Mouse (Mus musculus): Measurements from ENCODE around the gene Irx3. TPM values are rescaled to one million over a fixed set of nuclear protein-coding genes. Genes with fewer than 3 reads are reported as not detected.

Gene Irx3
- 1 to 10 TPM; 5.7 to 6.3 TPM for total RNA-seq (2021)
- long read RNA-seq, experiment 1, transcript Irx3-202 (4 exons, 2,748 nt) = major isoform, 12 of 16 reads
- long read RNA-seq, experiment 1, partial matches to known transcripts = 1 of 16 reads
- long read RNA-seq, experiment 1, other reads (novel, unspliced or antisense) = 1 of 16 reads
- long read RNA-seq, experiment 2, transcript Irx3-202 (4 exons, 2,748 nt) = major isoform, 13 of 17 reads
- long read RNA-seq, experiment 2, partial matches to known transcripts = 4 of 17 reads
- long read RNA-seq, experiment 2, other reads (novel, unspliced or antisense) = 0 of 17 reads

DNA sequence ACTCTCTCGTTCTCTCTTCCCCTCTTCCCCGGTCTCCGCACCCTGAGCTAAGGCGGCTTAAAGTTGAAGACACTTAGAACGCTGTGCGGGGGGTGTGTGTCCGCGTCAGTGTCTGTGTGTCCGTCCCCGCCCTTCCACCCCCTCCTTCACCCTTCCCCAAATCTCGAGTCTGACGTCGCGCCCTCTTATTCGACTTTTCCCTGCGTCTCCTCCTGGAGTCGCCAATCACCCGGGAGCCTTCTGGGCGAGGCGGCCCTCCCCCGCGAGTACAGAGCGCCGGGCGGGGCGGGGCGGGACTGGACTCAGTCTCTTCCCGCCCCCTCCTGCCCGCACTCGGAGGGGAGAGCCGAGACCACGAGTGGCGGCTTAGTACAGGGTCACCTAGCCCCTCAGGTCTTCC, at the start of gene Irx3:
TSS of gene Irx3 (minus strand) at position 229 of the 400 bp plus-strand sequence.
- DNase-seq = peak; percentile 84

DNA sequence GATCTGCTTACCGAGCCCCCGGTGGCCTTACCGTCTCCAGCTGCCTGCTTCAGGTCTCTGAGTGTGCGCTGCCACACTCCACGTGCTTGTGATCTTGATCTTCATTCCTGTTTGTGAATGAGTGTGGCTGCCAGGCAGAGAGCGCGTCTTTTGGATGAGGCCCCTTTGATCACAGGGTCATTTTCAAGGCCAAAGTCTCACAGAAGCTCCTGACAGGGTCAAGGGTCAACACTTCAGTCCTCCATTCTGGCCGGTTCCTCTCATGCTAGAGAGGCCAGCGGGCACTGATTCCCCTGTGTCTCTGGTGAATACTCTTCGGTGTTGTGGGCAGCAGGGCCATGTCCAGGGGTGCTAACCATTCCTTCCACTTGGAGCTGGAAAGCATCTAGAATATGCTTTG, 49.5 kb upstream of the Irx3 start:
- DNase-seq = no peak

DNA sequence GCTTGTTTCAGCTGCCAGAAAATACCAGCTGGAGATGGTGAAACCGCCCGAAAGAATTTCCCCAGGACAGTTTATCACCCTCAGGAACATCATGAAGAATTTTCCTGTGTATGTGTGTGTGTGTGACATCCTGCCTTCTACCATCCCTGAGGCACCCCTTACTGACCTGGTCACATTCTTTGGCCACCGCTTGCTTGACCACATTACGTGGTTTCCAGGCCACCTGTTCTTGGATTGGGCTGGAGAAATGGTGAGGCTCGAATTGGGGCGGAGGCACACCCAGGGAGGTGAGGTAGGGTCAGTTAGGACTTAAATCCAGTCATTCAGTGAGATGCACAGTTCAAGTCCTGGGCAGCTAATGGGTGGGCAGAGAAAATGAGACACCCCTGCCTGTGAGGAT, 48.1 kb upstream of the Irx3 start:
- no peak for DNase-seq

DNA sequence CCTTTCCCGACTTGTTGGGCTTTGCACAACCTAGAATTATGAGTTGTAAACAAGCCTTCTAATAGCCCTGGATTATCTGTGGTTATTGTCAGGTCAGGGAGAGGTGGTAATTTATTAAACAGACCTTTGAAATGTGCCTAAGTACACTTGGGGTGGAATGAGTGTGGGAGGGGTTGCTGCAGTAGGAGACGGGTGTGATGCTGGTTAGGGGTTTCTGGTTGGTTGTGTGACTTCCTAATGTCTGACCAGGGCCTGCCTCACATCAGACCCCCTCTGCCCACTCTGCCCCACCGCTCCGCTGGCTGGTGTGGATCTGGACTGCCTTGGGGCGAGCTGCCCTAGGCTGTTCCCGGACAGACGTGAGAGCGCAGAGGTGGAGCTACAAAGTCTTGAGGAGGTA, 47.7 kb upstream of the Irx3 start:
- no peak for DNase-seq

DNA sequence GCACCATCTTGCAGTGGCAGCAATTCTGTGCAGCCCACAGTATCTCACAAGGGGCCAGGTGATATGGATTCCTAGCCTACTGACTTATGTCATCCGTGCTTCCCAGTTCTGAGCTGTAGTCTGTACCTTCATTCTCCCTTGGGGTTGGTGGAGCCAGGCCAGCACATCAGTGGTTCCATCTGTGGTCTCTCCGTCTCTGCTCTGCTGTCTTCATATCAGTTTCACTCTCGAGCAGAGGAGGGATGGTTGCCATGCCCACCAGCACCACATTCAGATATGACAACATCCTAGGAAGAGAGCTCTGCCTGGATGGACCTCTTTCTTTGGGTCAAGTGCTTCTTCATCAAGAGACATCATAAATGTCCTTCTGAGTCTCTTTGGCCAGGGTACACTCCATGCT, 43.8 kb upstream of the Irx3 start:
- DNase-seq = no peak

DNA sequence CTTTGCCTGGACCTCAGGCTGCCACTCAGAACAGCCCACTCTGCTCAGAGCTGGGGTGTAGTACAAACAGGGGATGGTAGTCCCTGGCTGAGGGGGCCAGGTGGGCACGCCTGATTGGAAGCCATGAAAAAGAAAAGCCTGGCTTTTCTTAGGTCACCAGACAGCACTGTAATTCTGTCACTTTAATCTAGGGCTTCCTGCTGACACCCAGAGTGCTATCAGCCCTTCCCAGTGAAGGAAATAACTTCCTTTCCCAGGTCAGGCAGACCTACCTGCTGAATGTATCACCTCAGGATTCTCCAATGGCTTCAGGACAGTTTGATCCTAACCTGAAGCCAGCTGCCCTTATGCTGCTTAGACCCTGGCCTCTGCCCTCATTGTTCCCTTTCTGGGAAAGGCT, 35.3 kb upstream of the Irx3 start:
- DNase-seq = no peak

DNA sequence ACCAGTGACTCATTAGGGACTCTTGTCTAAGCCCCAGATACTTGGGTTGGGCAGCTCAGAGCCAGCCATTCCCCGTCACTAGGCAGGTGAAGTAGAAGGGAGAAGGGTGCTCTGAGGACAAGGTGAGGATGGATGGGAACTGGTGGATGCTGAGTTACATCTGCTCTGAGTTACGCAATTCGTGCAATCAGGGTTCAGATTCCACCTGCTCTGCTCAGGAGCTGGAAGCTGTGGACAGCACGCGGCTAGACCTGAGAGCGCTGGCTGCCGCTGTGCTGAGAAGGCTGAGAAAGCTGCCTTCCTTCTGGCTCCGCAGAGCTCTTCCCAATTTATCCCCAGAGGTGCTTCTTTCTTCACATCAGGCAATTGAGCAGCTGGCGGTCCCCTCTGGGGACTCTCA, 34.8 kb upstream of the Irx3 start:
- no peak for DNase-seq

DNA sequence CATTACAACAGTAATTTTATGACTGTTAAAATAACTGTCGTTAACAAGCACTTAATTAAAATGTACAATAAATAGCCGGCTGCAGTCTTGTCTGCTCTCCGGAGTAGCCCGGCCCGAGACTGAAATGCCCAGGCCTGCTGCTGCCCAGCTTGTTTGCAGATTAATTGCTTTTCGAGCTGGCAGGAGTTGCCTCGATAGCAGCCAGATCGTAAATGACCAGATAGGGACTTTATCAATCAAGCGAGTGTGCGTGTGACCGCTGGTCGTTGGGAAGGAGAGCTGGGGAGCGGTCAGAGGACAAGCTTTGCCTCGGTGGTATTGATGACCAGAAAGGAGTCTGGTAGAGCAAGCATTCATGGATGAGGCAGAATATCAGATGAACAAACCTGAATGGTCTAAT, 25.8 kb upstream of the Irx3 start:
- no peak for DNase-seq

DNA sequence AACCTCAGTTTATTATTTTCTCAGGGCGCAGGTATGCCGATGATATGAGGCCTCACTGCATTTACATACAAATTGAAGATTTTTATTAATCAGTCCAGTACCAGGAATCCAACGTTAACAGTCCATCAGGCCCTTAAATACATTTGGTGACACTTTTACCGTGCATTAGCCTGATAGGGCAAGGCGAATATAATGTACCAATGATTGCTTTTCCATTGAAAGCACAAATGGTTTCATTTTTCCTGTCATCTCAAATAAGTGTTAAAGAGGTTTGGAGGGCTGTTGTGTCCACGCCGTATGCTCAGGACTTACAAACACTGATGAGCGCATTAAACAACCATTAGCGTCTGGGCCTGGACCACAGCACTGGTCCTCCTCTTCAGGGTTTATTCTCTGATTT, 25.3 kb upstream of the Irx3 start:
- DNase-seq = no peak

DNA sequence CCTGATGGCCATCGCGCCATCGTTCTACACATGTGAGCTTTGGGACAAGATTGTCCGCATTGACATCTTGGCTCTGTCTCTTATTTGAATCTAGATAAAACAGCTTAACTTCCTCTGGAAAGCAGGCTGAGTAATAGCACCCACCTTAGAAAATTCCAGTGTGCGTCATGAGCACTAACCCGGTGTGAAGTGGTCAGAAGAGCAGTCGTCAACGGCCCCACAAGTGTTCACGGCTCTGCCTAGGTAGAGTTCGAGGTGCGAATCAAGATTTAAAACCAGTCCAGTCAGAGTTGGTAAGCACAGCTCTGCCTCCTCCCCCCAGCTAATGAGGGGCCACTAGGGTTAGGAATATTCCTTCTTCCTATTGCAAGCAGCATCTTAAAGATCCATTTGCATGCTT, 21.5 kb upstream of the Irx3 start:
- no peak for DNase-seq

DNA sequence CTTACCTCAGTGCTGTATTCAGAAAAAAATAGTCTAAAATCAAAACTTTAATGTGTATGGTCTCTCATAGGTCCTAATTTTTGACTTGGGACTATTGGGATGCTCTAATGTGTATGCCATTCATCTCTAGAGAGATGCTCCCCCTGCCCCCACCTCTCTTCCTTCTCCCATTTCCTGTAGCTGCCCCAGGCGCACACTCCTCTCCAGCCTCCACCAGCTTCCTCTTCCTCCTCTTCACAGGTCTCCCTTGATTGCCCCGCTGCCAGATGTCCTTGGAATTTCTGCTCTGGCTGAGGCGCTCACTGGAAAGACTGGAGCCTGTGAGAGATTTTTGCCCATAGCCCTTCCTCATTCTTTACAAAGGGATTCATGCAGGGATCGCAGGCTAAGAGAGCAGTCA, 20.9 kb upstream of the Irx3 start:
- no peak for DNase-seq

DNA sequence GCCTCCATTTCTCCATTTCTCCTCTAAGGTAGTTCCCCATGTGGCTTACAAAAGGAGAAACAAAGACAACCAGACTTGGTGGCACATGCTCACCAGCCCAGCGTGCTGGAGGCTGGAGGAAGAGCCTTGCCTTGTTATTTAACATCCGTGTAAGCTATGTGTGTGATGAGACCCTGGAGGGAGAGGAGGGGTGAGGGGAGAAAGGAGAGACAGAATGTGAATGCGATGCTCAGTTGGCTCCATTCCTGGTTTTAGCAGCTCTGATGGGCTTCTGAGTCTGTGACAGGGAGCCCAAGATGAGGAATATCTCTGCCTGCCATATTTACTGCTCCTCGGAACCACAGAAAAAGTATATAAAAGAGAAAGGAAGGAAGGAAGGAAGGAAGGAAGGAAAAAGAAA, 20.1 kb upstream of the Irx3 start:
- DNase-seq = no peak

DNA sequence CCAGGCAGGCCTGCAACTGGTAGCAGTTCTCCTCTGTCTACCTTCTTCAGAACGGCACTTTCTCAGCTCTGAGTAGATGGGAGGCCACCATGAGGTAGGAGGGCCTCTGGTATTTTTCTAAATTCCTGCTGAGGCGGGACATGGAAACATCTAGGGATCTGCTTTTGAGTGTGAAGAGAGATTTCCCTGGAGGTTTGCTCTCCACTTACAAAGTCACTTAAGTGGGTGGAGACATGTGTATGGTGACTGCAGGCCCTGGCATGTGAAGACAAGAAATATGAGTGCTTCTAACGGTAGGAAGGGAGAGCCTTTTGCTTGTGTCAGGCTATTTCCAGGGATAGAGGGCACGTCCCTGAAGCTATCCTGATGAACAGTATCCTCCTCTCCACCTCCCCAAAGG, 17.9 kb upstream of the Irx3 start:
- DNase-seq = no peak

DNA sequence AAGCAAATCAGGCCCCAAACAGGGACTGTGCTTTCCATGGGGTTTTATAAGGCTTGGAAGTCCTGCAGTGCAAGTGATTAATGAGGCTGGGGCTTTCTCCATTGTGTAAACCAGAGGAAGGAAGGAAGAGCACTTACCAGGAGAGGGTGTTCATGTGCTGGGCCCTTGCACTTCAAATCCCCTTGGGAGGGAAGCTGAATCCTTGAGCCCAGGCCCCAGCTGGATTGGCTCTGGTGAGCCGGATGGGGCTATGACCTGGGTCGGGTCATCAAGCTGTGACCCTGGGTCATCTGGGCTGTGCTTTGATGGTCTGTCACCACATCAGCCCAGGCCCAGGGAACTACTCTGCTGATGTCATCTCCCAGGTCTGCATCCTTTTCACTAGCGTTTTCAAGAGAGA, 16.9 kb upstream of the Irx3 start:
- peak; percentile 36 for DNase-seq

DNA sequence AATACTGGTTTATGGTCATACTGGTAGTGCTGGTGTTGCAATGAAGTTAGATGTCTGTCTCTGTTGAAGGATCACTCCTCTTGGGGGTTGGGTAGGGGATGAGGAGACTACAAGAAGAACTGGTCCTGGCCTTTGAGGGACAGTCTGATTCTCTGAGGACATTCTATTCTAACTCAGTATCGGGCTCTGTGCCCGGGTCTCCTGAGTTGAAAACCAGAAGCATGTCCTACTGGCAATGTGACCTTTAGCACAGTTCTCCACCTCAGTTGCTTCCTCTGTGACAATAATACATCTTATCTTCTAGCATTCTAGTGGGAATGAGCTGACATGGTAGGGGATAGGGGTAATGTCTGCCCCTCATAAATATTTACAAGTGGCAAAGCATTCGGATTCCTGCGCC, 12.2 kb upstream of the Irx3 start:
- no peak for DNase-seq

DNA sequence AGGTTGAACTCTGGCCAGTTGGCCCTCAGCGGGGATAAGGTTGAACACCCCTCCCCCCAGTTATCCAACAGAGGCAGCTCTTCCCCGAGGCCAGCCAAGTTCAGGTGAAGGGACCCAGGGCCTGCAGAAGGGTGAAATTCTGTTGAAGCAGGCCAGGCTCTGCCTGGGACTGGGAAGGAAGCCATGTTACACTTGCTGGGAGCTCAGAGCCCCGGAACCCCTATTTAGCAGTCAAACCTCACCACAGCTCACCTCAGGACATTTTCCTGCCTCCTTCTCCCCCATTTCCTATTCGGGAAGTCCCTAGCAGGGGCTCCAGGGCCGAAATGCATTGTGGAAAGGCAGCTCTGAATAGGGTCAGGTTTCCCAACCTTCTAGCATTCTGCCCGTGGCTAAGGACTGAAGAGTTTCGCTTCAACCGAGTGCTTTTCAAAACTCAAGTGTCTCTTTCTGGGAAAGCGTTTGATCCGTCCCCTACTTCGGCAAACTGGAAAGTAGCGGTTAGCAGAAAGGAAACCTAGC, 4.9 kb upstream of the Irx3 start:
- DNase-seq = no peak

DNA sequence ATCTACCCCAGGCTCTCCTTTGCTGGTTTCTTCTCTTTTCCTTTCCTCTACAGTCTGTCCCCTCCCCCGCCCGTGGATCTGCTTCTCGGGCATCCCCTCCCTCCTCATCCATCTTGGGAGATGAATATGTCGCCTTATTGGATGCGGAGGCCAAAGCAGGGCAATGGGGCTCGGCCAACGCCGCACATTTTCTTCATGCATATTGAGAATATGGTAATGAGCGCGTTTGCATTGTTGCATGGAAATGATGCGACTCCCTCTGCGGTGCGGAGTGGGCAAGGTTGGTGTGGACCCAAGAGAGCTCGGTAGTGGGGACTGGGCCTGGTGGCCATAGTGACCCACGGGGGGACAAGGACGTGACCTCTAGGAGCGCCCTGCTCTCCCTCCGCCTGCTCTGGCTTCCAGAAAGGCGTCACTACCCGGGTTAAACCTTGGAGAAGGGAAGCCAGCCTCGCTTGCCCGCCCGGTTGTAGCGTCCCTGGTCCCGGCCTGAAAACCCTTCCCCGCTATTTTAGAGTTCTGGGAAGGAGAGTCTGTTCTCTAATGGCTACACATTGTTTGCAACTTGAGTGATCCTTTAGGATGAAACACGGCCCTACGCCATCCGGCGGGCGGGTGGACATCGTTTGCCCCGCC, 4.3 kb upstream of the Irx3 start:
- DNase-seq = no peak

DNA sequence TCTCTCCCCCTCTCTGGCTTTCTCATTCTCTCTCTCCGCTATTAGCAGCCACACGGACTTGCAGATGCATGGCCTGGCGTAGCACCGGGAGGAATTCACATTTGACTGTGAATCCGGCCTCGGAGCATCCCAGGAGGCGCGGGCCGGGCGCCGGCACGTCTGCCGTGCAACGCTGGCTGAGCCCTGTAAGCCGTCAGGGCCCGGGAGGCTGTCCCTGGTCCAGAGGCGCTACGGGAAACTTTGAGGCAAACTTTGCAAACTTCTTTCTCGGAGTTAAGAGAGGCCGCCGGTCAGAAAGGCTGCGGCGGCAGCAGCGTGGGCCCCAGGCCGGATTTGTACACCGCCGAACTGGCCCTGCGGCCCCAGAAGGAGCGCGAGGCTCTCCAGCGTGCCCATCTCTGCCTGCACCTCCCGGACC, 3.4 kb upstream of the Irx3 start:
- DNase-seq = peak; percentile 20

DNA sequence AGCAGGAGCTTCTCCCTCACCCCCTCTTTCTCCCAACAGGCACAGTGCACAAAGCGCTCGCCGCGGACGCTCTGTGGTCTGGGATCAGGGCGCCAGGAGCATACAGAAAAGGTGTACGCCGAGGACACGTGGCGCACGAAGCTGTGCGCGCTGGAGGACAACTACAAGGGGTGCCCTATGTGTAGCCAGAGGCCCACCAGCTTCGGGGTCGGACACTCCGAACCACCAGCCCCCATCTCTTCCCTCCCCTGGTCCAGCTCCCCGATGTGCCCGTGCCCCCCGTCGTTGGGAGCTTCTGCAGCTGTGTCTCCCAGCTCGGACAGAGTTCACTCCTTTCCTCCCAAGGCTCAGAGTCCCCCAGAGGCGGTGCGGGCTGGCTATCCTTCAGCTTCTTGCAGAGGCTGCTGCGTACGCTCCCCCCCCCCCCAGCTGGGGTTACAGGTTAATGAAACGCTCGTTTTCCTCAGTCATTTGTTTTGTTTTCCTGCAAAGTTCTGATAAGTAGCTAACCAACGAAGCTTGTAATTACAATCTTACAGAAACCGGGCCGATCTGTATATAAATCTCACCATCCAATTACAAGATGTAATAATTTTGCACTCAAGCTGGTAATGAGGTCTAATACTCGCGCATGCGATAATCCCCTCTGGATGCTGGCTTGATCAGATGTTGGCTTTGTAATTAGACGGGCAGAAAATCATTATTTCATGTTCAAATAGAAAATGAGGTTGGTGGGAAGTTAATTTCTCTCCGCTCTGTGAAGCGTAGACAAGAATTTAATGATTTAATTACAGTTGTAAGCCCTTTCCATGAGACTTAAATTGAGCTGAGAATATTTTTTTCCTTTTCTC, 2.8 kb upstream of the Irx3 start:
- no peak for DNase-seq

DNA sequence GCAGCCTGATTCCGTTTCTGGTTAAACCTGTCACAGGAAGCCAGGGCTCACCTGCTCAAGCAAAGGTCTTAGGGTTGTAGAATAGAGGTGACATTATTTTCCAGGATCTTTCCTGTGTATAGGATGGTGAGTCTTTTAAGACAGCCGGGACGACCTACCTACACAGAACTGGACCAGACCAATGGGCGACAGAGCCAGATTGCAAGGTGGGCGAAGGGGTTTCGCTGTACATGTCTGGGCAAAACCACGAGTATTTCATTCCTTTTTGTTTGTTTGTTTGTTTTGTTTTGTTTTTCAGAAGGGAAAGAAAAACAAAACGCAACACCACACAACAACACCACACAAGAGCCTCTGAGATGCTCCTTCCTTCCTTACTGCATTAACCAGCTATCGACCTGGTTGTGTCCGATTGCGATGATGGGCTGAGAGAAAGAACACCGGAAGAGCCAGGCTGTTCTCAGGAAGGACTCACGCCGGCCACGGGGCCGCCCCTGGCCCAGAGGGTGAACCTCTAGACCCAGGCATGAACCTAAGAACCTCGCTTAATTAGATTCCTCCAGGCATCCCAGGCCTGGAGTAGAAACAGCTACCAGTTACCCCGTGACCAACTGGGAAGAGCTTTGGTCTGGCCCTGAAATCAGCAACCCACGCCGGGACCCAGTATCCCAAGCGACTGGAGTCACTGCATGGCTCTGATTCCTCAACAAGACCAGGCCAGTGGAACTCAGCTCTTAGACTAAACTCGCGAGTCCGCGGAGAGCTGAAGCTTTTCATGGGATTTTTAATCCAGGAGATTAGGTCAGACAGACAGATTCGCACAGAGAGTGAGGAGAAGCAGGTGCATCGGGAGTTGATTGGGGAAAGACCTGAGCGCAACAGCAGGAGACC, 1.9 kb upstream of the Irx3 start:
- DNase-seq = no peak

DNA sequence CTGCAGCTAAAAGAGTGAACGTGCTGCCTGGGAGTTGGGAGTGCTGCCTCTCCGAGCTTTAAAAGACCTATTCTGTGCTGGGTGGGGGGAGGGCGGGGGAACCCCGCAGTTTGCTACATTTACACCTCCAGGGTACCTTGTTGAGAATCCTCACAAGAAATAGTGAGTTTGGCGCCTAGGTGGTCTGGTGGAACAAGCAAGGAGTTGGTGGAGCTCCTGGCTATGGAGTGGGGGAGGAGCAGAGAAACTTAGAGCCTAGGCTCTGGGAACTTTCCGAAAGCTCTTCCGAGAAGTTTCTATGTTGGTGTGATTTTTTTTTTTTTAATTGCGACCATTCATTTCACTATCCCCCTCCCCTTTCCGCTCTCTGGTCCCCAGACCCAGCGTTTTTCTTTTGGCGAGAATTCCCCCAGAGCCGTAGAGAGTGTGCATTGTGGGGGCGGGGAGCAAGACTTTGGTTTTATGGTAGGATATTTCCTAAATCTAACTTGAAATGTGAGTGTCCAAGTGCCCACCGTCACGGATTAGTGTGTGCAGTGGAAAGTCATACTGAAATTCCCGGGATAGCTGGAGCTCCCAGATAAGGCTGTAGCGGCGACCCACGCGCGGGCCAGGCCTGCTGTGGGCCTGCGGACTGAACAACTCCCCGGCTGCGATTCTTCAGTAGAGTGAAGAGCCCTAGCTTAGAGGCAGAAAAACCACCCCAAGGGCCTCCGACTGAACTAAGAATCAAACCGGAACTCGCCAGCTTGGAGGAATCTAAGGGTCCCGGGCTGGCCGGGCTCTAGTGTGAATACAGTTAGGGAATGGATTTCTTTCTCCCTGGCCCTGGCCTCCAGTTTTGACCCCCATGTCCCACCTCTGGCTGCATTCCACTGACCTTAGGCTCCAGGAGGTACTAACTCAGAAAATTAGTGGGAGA, 795 bp upstream of the Irx3 start:
- no peak for DNase-seq

Measured in adrenal gland, postnatal 10 days (tissue).